Mouse (Mus musculus) brain, adult 2 months (tissue): ENCODE data around the gene Asb12.
A peak's percentile ranks its signal among the peaks of the same experiment; 100 is the strongest.
"Not testable (repeated sequence)": the region's sequence is repeated elsewhere in the genome, so short reads cannot be mapped to it uniquely, and the experiment has no call there.

Experiments used
- DNase-seq: peaks from one replicate; pipeline ENCODE4 v3.0.0; 2011; ENCODE audit warnings: low read depth, low spot score

The Asb12 gene

GRCm38 (mm10) chrX:95557887-95558286, at the start of gene Asb12, which contains the start of gene Pfn5:
Gene Asb12, minus strand, starts transcription at chrX:95557987.
Gene Pfn5, plus strand, starts transcription at chrX:95558104.
- no peak for DNase-seq

GRCm38 (mm10) chrX:95600609-95601008, 42.8 kb upstream of the Asb12 start:
- DNase-seq = no peak

GRCm38 (mm10) chrX:95554321-95554720, 3.5 kb downstream of the Asb12 start:
- no peak for DNase-seq

GRCm38 (mm10) chrX:95535493-95535892, 22.3 kb downstream of the Asb12 start:
- not testable (repeated sequence) for DNase-seq

GRCm38 (mm10) chrX:95525166-95525565, 32.6 kb downstream of the Asb12 start:
- DNase-seq = no peak

GRCm38 (mm10) chrX:95523883-95524282, 33.9 kb downstream of the Asb12 start:
- no peak for DNase-seq

GRCm38 (mm10) chrX:95457166-95457565, 100.6 kb downstream of the Asb12 start:
- no peak for DNase-seq

GRCm38 (mm10) chrX:95445866-95446265, 111.9 kb downstream of the Asb12 start:
- DNase-seq = no peak

- peak; percentile 67 for DNase-seq
These were observed 112.6 kb downstream of the Asb12 start for GRCm38 (mm10) chrX:95445141-95445540.

GRCm38 (mm10) chrX:95444776-95445111, 113.0 kb downstream of the Asb12 start, which contains the start of gene Amer1:
Gene Amer1, minus strand, starts transcription at chrX:95444872.
- peak; percentile 97 for DNase-seq

GRCm38 (mm10) chrX:95443898-95444775, 113.7 kb downstream of the Asb12 start:
- peak; percentile 67 for DNase-seq

- DNase-seq = peak; percentile 5
These were observed 114.4 kb downstream of the Asb12 start for GRCm38 (mm10) chrX:95443390-95443789.

- DNase-seq = peak; percentile 17
These were observed 115.5 kb downstream of the Asb12 start for GRCm38 (mm10) chrX:95442261-95442660.

GRCm38 (mm10) chrX:95441290-95441689, 116.5 kb downstream of the Asb12 start:
- DNase-seq = no peak

- no peak for DNase-seq
These were observed 119.3 kb downstream of the Asb12 start for GRCm38 (mm10) chrX:95438491-95438890.

- DNase-seq = peak; percentile 10
These were observed 120.6 kb downstream of the Asb12 start for GRCm38 (mm10) chrX:95437236-95437635.
